Mouse (Mus musculus) left cerebral cortex, adult 11 months (tissue): ENCODE measurements at regions not wholly inside any gene's neighbourhood (a gene's known extent, or its start where the extent isn't known, plus 50 kb on each side); places are given as distances from the start of the nearest gene placed in this dataset.

Source experiments
- DNase-seq: peaks from one replicate; pipeline ENCODE4 v3.0.0; 2022; ENCODE audit warnings: low spot score

GRCm38 (mm10) chr6:61125431-61125830 is 54.7 kb upstream of the Ccser1 start:
- no peak for DNase-seq

- no peak for DNase-seq
Observed at GRCm38 (mm10) chr6:61127238-61127637, 52.9 kb upstream of the Ccser1 start.

GRCm38 (mm10) chr6:61128211-61128610 is 51.9 kb upstream of the Ccser1 start:
- DNase-seq, result no peak
